Mouse (Mus musculus): Measurements from ENCODE around the gene Pcdh10.

Gene Pcdh10

DNA sequence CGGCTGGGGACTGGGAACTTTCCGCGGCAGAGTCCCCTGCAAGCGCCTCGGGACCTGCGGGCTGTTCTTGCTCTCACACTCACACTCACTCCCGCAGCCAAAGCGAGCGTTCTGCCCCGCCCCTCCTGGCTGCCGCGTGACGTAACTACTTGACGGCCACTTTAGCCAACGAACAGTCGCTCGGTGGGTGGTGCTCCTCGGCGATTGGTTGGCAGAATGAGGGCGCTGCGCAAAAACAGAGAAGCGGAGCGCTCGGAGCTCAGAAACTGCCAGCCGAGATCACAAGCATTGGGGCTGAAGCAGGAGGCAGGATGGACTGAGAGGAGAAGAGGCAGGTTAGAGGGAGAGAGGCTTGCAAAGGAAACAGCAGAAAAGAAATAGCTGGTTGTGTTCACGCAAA lies at the start of gene Pcdh10:
Pcdh10 (plus strand) TSS at position 254 of the 400 bp plus-strand sequence.
- peak; percentile 99 for DNase-seq

DNA sequence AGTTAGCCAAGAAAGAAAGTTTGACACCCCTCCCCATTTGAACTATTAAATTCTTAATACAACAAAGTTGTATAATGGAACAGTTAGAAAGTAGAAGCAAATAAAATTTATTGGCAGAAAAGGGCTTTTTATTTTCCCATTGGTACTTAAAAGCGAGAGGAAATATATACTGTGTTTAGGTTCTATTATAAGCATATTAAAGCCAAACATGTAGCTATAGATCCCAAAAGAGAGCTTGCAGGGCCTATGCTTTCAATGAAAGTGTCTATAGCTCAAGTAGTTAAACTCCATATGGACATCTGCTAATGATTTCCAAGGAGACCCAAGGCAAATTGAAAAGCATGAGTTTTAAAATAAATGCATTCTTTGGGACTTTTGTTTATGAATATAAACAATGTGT lies 22.3 kb upstream of the Pcdh10 start:
- DNase-seq: no peak

DNA sequence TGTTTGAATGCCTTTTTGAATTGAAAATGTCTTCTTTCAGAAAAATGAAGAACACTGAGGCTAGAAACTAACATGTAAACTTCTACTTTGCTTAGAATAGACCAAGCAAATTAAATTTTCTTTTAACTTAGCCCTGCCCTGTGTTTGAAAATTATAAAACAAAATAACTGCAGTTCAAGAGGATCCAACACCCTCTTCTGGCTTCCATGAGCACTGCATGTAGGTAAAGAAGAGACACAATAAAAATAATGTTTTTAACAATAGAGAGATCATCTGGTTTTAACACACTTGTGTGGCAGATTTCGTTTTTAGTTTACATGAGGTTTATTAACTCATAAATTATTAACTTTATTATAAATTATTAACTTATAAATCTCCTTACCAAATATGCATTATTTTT lies 9.2 kb upstream of the Pcdh10 start:
- no peak for DNase-seq

DNA sequence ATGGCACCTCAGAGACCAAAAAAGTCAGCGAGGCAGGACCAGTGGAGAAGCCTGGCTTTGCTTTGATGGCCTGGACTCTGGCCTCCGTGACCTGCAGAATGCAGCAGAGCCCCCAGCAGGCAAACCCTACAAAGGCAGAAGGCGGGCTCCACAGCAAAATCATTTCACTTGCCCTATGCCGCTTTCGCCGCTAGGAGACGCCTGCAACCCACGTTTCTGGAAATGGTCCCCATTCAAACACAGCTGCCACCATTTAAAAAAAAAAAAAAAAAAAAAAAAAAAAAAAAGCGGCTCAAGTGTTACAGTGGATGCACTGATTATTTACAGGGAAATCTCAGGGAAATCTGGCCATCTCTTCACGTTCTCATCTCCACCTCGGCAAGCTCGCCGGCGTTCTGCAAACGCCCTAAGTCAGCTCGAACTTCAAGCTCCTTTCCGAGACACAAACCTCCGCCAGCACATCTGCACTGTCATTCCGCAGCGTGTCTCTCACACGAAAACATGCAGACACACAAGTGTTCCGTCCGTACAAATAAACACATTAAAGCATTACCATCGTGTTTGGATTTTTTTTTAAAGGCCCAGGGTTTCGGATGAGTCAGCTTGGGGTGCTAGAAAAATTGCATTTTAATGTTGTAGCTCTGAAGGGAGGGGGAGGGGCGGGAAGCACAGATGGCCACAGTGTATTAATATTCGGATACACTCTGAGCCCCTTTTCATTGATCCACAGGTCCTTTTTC lies 2.3 kb upstream of the Pcdh10 start:
- DNase-seq: peak; percentile 86

DNA sequence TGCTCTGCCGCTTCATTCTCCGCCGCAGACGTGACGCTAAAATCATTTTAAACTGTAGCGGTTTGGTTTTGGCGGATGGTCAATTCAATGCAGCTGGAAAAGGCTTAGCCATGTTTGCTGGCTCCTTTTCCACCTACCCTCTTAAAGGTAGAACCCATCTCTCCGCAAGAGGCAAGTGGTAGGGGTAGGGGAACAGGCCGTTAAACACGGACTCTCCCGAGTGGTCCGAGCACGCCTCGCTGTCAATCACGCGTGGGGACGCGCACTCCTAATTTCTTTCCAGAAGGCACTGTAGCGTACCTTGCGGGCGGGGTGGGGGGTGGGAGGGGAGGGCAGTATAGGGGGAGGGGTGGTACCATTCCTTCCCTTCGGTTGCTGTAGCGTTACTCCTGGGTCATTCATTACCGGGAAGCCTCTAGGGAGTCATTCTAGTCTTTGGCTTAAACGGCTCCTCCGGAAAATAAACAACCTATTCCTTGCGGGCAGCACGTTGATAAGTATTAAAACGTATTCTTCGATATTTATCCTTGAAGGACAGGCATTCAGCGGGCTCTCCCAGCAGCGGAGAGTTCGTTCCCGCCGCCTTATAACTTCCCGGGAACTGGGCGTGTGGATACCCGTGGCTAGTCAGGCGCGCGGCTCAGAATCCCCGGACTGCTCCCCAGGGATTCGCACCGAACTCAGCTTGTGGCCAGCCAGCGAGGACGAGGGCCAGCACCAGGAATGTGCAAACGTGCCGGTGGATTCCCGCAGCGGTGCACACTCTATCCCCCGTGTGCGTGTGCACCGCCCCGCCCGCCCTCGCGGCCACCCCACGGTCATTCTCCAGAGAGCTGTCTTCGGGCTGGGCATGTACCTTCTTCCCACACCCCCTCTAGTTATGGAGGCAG lies 1.5 kb upstream of the Pcdh10 start:
- DNase-seq: peak; percentile 57

DNA sequence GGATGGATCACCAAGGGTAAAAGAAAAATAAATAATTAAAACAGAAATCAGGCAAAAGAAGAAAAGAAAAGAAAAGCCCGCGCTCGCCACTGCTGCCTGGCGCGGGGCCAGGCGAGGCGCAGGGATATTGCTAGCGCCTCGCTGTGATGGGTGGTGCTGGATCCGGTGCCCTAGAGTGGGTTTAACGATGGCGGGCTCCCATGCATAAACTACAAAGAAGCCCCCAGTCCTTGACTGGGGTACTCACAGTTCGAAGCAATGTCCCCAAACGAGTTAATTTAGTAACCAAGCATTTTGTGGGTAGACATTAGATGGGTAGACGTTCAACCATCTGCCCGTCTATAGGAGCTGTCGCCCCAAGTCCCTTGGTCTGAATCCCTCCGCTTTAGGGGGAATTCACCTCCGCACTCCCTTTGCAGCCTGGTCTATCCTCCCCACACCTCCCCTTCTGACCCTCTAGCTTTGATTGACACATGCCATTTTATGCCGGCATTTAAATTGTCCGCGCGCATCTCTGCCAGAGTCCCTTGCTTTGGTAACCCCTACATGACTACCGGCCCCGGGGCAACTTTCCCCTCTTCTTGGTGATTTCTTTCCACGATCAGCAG lies 703 bp upstream of the Pcdh10 start:
- DNase-seq: peak; percentile 62

DNA sequence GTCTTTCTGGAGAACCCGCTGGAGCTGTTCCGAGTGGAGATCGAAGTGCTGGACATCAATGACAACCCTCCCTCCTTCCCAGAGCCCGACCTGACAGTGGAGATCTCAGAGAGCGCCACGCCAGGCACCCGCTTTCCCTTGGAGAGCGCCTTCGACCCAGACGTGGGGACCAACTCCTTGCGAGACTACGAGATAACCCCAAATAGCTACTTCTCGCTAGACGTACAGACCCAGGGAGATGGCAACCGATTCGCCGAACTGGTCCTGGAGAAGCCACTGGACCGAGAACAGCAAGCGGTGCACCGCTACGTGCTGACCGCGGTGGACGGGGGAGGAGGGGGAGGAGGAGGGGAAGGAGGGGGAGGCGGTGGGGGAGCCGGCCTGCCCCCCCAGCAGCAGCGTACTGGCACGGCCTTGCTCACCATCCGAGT lies 1.4 kb downstream of the Pcdh10 start:
- no peak for DNase-seq

DNA sequence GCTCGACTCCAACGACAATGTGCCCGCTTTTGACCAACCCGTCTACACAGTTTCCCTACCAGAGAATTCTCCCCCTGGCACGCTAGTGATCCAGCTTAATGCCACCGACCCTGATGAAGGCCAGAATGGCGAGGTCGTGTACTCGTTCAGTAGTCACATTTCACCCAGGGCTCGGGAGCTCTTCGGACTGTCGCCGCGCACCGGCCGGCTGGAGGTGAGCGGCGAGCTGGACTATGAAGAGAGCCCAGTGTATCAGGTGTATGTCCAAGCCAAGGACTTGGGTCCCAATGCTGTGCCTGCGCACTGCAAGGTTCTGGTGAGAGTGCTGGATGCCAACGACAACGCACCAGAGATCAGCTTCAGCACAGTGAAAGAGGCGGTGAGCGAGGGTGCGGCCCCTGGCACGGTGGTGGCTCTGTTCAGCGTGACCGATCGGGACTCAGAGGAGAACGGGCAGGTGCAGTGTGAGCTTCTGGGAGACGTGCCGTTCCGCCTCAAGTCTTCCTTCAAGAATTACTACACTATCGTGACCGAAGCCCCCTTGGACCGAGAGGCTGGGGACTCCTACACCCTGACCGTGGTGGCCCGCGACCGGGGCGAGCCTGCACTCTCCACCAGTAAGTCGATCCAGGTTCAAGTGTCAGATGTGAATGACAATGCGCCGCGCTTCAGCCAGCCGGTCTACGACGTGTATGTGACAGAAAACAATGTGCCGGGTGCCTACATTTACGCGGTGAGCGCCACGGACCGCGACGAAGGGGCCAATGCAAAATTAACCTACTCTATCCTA lies 2.0 kb downstream of the Pcdh10 start:
- DNase-seq: peak; percentile 43

DNA sequence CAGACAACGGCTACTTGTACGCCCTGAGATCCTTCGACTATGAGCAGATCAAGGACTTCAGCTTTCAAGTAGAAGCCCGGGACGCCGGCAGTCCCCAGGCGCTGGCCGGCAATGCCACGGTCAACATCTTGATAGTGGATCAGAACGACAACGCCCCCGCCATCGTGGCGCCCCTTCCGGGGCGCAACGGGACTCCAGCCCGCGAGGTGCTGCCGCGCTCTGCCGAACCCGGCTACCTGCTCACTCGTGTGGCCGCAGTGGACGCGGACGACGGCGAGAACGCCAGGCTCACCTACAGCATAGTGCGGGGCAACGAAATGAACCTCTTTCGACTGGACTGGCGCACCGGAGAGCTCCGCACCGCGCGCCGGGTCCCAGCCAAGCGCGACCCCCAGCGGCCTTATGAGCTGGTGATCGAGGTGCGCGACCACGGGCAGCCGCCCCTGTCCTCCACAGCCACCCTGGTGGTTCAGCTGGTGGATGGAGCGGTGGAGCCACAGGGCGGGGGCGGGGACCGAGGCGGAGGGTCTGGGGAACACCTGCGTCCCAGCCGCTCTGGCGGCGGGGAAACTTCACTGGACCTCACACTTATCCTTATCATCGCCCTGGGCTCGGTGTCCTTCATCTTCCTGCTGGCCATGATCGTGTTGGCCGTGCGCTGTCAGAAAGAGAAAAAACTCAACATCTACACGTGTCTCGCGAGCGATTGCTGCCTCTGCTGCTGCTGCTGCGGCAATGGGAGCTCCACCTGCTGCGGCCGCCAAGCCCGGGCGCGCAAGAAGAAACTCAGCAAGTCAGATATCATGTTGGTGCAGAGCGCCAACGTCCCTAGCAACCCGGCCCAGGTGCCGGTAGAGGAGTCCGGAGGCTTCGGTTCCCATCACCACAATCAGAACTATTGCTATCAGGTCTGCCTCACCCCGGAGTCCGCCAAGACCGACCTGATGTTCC lies 2.9 kb downstream of the Pcdh10 start:
- DNase-seq: peak; percentile 39

DNA sequence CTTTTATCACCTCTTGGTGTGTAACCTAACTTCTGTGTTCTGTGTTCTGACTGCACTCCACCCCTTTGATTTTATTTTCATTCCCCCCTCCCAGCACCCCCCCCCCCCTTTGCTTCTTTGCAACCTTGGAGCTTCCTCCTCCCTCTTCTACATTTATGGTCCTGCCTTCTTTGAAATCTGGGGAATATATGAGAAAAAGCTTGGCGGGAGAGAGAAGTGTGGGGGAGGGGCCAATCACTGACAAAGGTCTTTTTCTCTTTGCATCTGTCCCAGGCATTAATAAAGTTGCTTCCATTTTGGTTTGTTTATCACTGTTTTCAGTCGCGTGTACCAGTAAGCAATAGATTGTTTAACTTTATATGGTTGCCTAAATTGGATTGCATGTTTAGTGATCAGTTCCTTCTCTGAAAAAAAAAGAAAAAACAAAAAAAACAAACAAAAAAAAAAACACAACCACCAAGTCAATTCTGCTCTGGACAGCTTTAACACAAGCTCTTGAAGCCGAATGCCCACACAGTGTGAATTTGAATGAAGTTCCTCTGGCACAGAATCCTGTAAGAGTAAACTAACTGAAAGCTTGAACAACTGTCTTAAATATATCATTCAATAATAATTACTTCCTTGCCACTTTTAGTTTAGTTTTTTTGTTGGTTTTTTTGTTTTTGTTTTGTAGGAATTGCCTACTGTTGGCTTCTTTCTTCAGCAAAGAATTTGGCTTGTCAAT lies 4.0 kb downstream of the Pcdh10 start:
- no peak for DNase-seq

DNA sequence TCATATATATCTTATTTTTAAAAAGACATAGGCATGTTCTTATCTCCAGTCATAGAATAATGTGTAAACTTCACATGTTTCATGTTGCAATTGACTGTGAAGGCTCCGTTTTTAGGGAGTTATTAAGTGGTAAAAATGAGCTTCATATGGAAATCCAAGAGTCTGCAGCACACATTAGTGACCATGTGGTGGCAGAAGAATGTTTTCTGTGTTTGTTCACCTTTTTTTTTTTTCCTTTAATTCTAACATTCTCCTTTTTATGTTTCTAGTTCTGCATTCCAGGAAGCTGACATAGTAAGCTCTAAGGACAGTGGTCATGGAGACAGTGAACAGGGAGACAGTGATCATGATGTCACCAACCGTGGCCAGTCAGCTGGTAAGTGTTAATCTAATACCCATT lies 5.6 kb downstream of the Pcdh10 start:
- no peak for DNase-seq

DNA sequence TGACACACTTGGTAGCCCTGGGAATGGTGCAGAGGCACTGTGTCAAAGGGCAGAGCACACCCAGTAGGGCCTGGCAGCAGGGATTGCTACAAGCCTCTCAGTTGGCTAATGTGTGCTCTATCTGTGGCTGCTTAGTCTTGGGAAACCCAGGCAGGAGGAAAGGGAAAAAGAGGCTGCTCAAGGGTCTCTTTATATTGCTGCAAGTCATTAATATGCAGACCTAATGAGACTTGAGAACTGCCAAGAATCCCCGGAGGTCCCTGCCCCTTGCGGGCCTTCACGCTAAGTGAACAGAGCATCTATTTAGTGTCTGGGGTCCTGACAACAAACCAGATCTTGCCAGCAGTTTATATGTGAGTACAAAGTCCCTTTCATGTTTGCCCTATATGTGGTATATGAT lies 6.8 kb downstream of the Pcdh10 start:
- DNase-seq: no peak

DNA sequence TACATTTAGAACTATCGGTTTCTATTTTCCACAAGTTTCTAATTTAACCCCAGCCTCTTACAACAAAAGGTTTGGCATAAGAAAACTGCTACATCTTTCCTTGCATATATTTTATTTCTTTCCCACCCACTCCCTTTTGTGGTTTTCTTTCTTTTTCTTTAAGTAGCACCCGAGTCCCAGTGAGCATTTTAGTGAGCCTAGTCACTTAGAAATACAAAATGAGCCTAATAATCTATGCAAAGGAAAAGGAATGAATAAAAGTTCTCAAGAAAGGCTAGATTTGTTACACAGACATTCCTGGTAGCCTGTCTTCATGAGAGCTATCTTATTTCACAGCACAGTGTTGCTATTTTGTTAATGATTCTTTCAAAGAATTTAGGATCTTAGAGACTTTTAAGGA lies 7.3 kb downstream of the Pcdh10 start:
- no peak for DNase-seq

DNA sequence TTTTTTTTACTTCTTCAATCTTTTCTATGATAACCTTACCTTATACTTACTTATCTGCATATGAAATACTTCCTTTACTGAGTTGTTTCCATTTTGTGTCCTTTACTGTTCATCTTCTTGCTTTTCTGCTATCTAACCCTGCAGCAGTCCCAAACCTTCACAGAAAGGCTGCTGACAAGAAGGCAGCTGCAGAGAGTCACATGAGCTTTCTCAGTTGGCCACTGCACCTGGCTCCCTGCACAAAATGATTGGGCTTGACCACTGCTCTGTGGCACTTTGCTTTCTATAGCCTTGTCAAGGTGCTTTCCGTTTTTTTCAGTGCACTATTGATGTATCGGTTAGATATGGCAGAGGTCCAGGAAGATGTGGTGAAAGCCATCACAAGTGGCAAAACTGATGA lies 8.3 kb downstream of the Pcdh10 start:
- no peak for DNase-seq

DNA sequence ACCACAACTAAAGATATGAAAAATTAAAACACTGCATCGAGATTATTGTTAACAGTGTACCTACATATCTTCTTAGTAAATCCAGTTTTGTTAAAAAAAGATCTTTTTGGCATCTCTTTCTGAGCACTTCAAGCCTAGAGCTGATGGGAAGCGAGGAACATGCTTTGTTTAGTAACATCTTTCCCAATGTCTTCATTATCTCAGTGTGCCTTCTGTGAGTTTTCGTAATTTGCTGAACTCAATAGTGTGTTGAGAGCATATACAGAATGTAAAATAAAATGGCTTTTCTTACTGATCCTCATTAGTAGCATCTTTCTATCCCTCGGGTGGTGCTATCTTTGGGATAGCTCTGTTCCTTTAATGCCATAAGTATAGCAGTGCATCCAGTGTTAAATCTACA lies 18.9 kb downstream of the Pcdh10 start:
- no peak for DNase-seq

DNA sequence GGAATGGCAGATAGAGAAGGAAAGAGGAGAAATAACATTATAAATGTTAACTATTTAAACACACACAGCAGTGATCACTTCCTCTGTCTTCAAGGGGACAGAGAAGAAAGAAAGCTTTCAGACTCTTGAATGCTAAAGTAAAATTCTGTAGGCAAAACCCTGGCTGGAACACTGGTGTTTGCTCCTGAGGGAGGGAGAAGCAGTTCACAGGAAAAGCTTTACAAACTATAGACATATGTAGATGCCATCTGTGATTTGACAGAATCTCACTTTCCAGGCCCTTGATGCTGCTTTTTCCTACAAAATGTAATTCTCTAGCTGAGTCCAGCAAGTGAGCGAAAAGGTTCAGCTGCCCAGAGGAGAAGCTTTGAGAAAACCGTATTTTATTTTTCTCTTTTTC lies 25.0 kb downstream of the Pcdh10 start:
- DNase-seq: no peak

DNA sequence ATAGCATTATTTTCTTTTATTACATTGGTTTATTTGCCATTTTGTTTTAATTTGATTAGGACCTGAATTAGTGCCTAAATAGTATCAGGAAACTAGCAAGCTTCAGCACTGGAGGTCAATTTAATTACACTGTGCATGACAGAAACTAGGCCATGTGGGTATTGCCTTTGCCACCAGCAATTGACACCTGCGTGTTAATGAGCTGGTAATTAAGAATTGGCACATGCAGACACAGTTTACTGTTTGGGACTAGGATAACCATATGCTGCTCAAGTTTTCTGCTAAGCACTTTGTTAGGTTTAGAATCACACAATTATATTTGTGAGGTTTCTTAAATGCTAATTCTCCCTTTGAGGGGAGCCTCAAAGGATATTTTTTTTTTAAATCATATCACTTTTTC lies 53.5 kb downstream of the Pcdh10 start:
- no peak for DNase-seq

DNA sequence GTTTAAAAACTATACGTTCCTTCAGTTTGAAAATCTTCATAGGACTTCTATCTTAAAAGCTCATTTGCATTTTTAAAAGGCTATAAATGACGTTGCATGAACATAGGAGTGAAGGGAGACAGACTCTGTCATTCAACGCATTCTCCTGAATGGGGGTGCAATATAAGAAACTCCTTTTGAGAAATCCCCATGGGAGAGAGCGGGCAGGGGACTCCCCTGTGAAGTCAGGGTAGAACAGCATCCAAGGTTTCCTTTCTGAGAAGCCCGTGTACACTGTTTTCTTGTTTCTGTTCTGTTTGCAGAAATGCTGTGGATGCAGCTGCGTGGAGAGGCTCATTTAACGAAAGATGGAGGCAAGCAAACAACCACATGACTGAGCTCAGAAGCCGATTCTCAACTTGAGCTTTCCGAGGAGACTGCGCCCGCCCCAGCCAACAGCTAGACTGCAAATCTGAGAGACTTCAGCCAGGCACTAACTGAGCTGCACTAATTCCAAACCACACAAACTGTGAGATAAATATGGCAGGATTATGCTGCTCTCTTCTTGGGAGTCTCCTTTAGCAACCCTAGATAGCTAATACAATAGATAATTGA lies 54.1 kb downstream of the Pcdh10 start:
- DNase-seq: peak; percentile 12
